Mouse (Mus musculus) layer of hippocampus, postnatal 25 days (tissue): ENCODE results near the gene S100a14. TPM values are rescaled to one million over a fixed set of nuclear protein-coding genes. Genes with fewer than 3 reads are reported as not detected.

Experiments used
- DNase-seq, 2 experiments: peaks; one replicate each; pipeline ENCODE4 v3.0.0; 2022; ENCODE audit warnings: mixed read lengths in 2 of 2, low spot score in 1 of 2; ENCODE audit errors: extremely low spot score in 1 of 2
- total RNA-seq, 2 experiments: library from RNA; stranded (reverse); gene quantifications; 2 replicates each; pipeline ENCODE4 v1.2.3; 2021

S100a14 gene
- under 1 TPM; 0.39 to 0.42 TPM for total RNA-seq

GRCm38 (mm10) chr3:90526580-90526979, at the start of gene S100a14:
TSS of gene S100a14 (plus strand) at chr3:90526856.
- DNase-seq = no peak

- no peak for DNase-seq
These were observed 39.7 kb upstream of the S100a14 start for GRCm38 (mm10) chr3:90486998-90487397.

GRCm38 (mm10) chr3:90488576-90488975, 38.1 kb upstream of the S100a14 start:
- no peak for DNase-seq

- DNase-seq = peak; percentile 86 to 93
These were observed 35.9 kb upstream of the S100a14 start, which contains the start of gene Snapin for GRCm38 (mm10) chr3:90490696-90491256. TSS of gene Snapin (minus strand) at chr3:90491033.

- DNase-seq = no peak
These were observed 35.3 kb upstream of the S100a14 start for GRCm38 (mm10) chr3:90491350-90491749.

- DNase-seq = no peak
These were observed 32.7 kb upstream of the S100a14 start for GRCm38 (mm10) chr3:90493831-90494540.

- DNase-seq = no peak
These were observed 30.7 kb upstream of the S100a14 start for GRCm38 (mm10) chr3:90495850-90496525.

GRCm38 (mm10) chr3:90497597-90497996, 29.1 kb upstream of the S100a14 start:
- DNase-seq = no peak

- DNase-seq = no peak
These were observed 23.2 kb upstream of the S100a14 start for GRCm38 (mm10) chr3:90503444-90503843.

- no peak for DNase-seq
These were observed 21.4 kb upstream of the S100a14 start for GRCm38 (mm10) chr3:90505216-90505615.

GRCm38 (mm10) chr3:90506362-90506761, 20.3 kb upstream of the S100a14 start:
- DNase-seq = no peak

GRCm38 (mm10) chr3:90508287-90508949, 18.2 kb upstream of the S100a14 start:
- no peak for DNase-seq

- peak; percentile 96 to 98 for DNase-seq
These were observed 17.5 kb upstream of the S100a14 start, which contains the start of gene Chtop for GRCm38 (mm10) chr3:90508950-90509746. TSS of gene Chtop (minus strand) at chr3:90509498.

GRCm38 (mm10) chr3:90509747-90510123, 16.9 kb upstream of the S100a14 start:
- DNase-seq = no peak

- no peak for DNase-seq
These were observed 14.4 kb upstream of the S100a14 start for GRCm38 (mm10) chr3:90512276-90512675.

- no peak for DNase-seq
These were observed 13.6 kb upstream of the S100a14 start for GRCm38 (mm10) chr3:90512948-90513642.

GRCm38 (mm10) chr3:90513796-90514590, 12.7 kb upstream of the S100a14 start, which contains the start of the genes S100a1 and S100a13:
TSS of gene S100a1 (minus strand) at chr3:90514392.
TSS of gene S100a13 (plus strand) at chr3:90514435.
- no peak for DNase-seq

GRCm38 (mm10) chr3:90514691-90515090, 12.0 kb upstream of the S100a14 start:
- DNase-seq = no peak

- DNase-seq = no peak
These were observed 11.4 kb upstream of the S100a14 start for GRCm38 (mm10) chr3:90515242-90515641.
